Mouse (Mus musculus): ENCODE data around the gene Abhd12b. TPM values are rescaled to one million over a fixed set of nuclear protein-coding genes. Genes with fewer than 3 reads are reported as not detected.

Abhd12b gene
- total RNA-seq, 1 experiment, result not detected

GRCm38 (mm10) chr12:70118721-70119345, 35.1 kb upstream of the Abhd12b start:
- in situ Hi-C loops (cut with MboI; ENCODE audit: low sequenced_read_pairs in 2 of 2, unreplicated experiment in 2 of 2), result no loop called here
- Histone ChIP-seq H3K9ac (ENCODE audit: insufficient read depth, low read depth, low read length, poor library complexity, severe bottlenecking) (no peak overlapping the region), H3K36me3 (ENCODE audit: control insufficient read depth, insufficient read depth, low read length, poor library complexity, severe bottlenecking) (no peaks in the 10 kb centered on the region), H3K27ac (ENCODE audit: insufficient read depth, low read depth, low read length, poor library complexity, severe bottlenecking) (no peak overlapping the region), H3K4me3 (ENCODE audit: insufficient read depth in 1 of 2, low read depth in 1 of 2, low read length in 2 of 2, poor library complexity in 1 of 2, severe bottlenecking in 1 of 2) (no peak overlapping the region), H3K4me1 (ENCODE audit: control insufficient read depth in 2 of 2, insufficient read depth in 2 of 2, low read length in 2 of 2, poor library complexity in 1 of 2) (no peaks in the 10 kb centered on the region), H3K9me3 (ENCODE audit: control insufficient read depth, insufficient read depth, low read depth, low read length) (no peaks in the 10 kb centered on the region)
- no peak for TF ChIP-seq CHD2 (IDR thresholded peaks at IDR 0.05; ENCODE audit: low read depth, low read length)
- no peak for TF ChIP-seq ZC3H11A (IDR thresholded peaks at IDR 0.05; ENCODE audit: borderline replicate concordance, low read depth, low read length)
- TF ChIP-seq HCFC1 (IDR thresholded peaks at IDR 0.05; ENCODE audit: borderline replicate concordance, insufficient read depth, low read length), result no peak
- TF ChIP-seq ZNF384 (IDR thresholded peaks at IDR 0.05; ENCODE audit: low read depth, low read length), result no peak
- no peak for TF ChIP-seq MAFK (IDR thresholded peaks at IDR 0.05; ENCODE audit: insufficient read depth, low read depth, low read length)
- no peak for DNase-seq (ENCODE audit: low read depth, low spot score)

GRCm38 (mm10) chr12:70119552-70119951, 34.4 kb upstream of the Abhd12b start:
- Histone ChIP-seq H3K9ac (ENCODE audit: insufficient read depth, low read depth, low read length, poor library complexity, severe bottlenecking) (no peak overlapping the region), H3K4me1 (ENCODE audit: control insufficient read depth in 2 of 2, insufficient read depth in 2 of 2, low read length in 2 of 2, poor library complexity in 1 of 2) (no peaks in the 10 kb centered on the region), H3K36me3 (ENCODE audit: control insufficient read depth, insufficient read depth, low read length, poor library complexity, severe bottlenecking) (no peaks in the 10 kb centered on the region), H3K9me3 (ENCODE audit: control insufficient read depth, insufficient read depth, low read depth, low read length) (no peaks in the 10 kb centered on the region), H3K4me3 (ENCODE audit: insufficient read depth in 1 of 2, low read depth in 1 of 2, low read length in 2 of 2, poor library complexity in 1 of 2, severe bottlenecking in 1 of 2) (no peak overlapping the region), H3K27ac (ENCODE audit: insufficient read depth, low read depth, low read length, poor library complexity, severe bottlenecking) (no peak overlapping the region)
- DNase-seq (ENCODE audit: low read depth, low spot score), result no peak
- TF ChIP-seq CHD2 (IDR thresholded peaks at IDR 0.05; ENCODE audit: low read depth, low read length), result no peak
- TF ChIP-seq ZNF384 (IDR thresholded peaks at IDR 0.05; ENCODE audit: low read depth, low read length), result no peak
- TF ChIP-seq HCFC1 (IDR thresholded peaks at IDR 0.05; ENCODE audit: borderline replicate concordance, insufficient read depth, low read length), result no peak
- in situ Hi-C loops (cut with MboI; ENCODE audit: low sequenced_read_pairs in 2 of 2, unreplicated experiment in 2 of 2), result no loop called here

GRCm38 (mm10) chr12:70126626-70127025, 27.3 kb upstream of the Abhd12b start:
- H3K9ac ChIP-seq (ENCODE audit: insufficient read depth, low read depth, low read length, poor library complexity, severe bottlenecking), result no peak overlapping the region
- H3K4me1 ChIP-seq (ENCODE audit: control insufficient read depth in 2 of 2, insufficient read depth in 2 of 2, low read length in 2 of 2, poor library complexity in 1 of 2), result peaks cover 0 to 2% of the 10 kb centered on the region in 2 experiments; a peak in 1 of 4 replicates
- H3K4me3 ChIP-seq (ENCODE audit: insufficient read depth in 1 of 2, low read depth in 1 of 2, low read length in 2 of 2, poor library complexity in 1 of 2, severe bottlenecking in 1 of 2), result no peak overlapping the region
- no peak overlapping the region for H3K27ac ChIP-seq (ENCODE audit: insufficient read depth, low read depth, low read length, poor library complexity, severe bottlenecking)
- in situ Hi-C loops (cut with MboI; ENCODE audit: low sequenced_read_pairs in 2 of 2, unreplicated experiment in 2 of 2), result no loop called here
- no peaks in the 10 kb centered on the region for H3K36me3 ChIP-seq (ENCODE audit: control insufficient read depth, insufficient read depth, low read length, poor library complexity, severe bottlenecking)
- no peak for TF ChIP-seq ZC3H11A (IDR thresholded peaks at IDR 0.05; ENCODE audit: borderline replicate concordance, low read depth, low read length)
- TF ChIP-seq HCFC1 (IDR thresholded peaks at IDR 0.05; ENCODE audit: borderline replicate concordance, insufficient read depth, low read length), result no peak
- no peak for TF ChIP-seq MAFK (IDR thresholded peaks at IDR 0.05; ENCODE audit: insufficient read depth, low read depth, low read length)
- TF ChIP-seq CHD2 (IDR thresholded peaks at IDR 0.05; ENCODE audit: low read depth, low read length), result no peak
- no peak for TF ChIP-seq ZNF384 (IDR thresholded peaks at IDR 0.05; ENCODE audit: low read depth, low read length)
- no peaks in the 10 kb centered on the region for H3K9me3 ChIP-seq (ENCODE audit: control insufficient read depth, insufficient read depth, low read depth, low read length)
- DNase-seq (ENCODE audit: low read depth, low spot score), result no peak

GRCm38 (mm10) chr12:70129105-70129504, 24.8 kb upstream of the Abhd12b start:
- H3K9me3 ChIP-seq (ENCODE audit: control insufficient read depth, insufficient read depth, low read depth, low read length), result no peaks in the 10 kb centered on the region
- in situ Hi-C loops (cut with MboI; ENCODE audit: low sequenced_read_pairs in 2 of 2, unreplicated experiment in 2 of 2), result no loop called here
- no peak overlapping the region for H3K9ac ChIP-seq (ENCODE audit: insufficient read depth, low read depth, low read length, poor library complexity, severe bottlenecking)
- DNase-seq (ENCODE audit: low read depth, low spot score), result no peak
- H3K4me3 ChIP-seq (ENCODE audit: insufficient read depth in 1 of 2, low read depth in 1 of 2, low read length in 2 of 2, poor library complexity in 1 of 2, severe bottlenecking in 1 of 2), result no peak overlapping the region
- no peak for TF ChIP-seq ZNF384 (IDR thresholded peaks at IDR 0.05; ENCODE audit: low read depth, low read length)
- TF ChIP-seq HCFC1 (IDR thresholded peaks at IDR 0.05; ENCODE audit: borderline replicate concordance, insufficient read depth, low read length), result no peak
- no peak for TF ChIP-seq MAFK (IDR thresholded peaks at IDR 0.05; ENCODE audit: insufficient read depth, low read depth, low read length)
- no peak for TF ChIP-seq CHD2 (IDR thresholded peaks at IDR 0.05; ENCODE audit: low read depth, low read length)
- TF ChIP-seq ZC3H11A (IDR thresholded peaks at IDR 0.05; ENCODE audit: borderline replicate concordance, low read depth, low read length), result no peak
- peaks cover 0 to 2% of the 10 kb centered on the region in 2 experiments; a peak in 1 of 4 replicates for H3K4me1 ChIP-seq (ENCODE audit: control insufficient read depth in 2 of 2, insufficient read depth in 2 of 2, low read length in 2 of 2, poor library complexity in 1 of 2)
- no peak overlapping the region for H3K27ac ChIP-seq (ENCODE audit: insufficient read depth, low read depth, low read length, poor library complexity, severe bottlenecking)
- no peaks in the 10 kb centered on the region for H3K36me3 ChIP-seq (ENCODE audit: control insufficient read depth, insufficient read depth, low read length, poor library complexity, severe bottlenecking)

Data from ES-E14 (cell line).